Mouse (Mus musculus) olfactory bulb, adult 2 months (tissue): ENCODE measurements around the gene Plagl1. TPM values are rescaled to one million over a fixed set of nuclear protein-coding genes. Genes with fewer than 3 reads are reported as not detected.

ENCODE experiments used
- H3K27ac ChIP-seq: fragments of 200-500 bp; 2 replicates; pipeline ENCODE4 v1.5.1; 2012; ENCODE audit warnings: low read depth, low read length; ENCODE audit not compliant: insufficient read depth
- H3K4me1 ChIP-seq: fragments of 200-500 bp; 2 replicates; pipeline ENCODE4 v1.6.1; 2012; ENCODE audit warnings: low read length; ENCODE audit not compliant: control insufficient read depth, insufficient read depth
- H3K4me3 ChIP-seq: fragments of 200-500 bp; 2 replicates; pipeline ENCODE4 v1.5.1; 2012; ENCODE audit warnings: mild to moderate bottlenecking, low read depth, low read length, moderate library complexity; ENCODE audit not compliant: insufficient read depth
- CTCF ChIP-seq: fragments of 200-500 bp; IDR thresholded peaks from 2 replicates; pipeline ENCODE4 v1.5.1; 2012; ENCODE audit warnings: low read depth, mild to moderate bottlenecking, low read length, moderate library complexity; ENCODE audit not compliant: insufficient read depth
- POLR2A ChIP-seq: fragments of 200-500 bp; IDR thresholded peaks from 2 replicates; pipeline ENCODE4 v1.6.1; 2012; ENCODE audit warnings: mild to moderate bottlenecking, low read depth, low read length, moderate library complexity; ENCODE audit not compliant: insufficient read depth
- WGBS: fragments of 180-500 bp; shearing (Covaris S2); methylation state at CpG from one replicate; pipeline ENCODE4 v1.1.7; 2018; 5-methylcytosine and 5-hydroxymethylcytosine counted together
- polyA plus RNA-seq: library from polyadenylated mRNA; stranded (reverse); fragments of >200 nt; gene quantifications from 2 replicates; pipeline ENCODE4 v1.2.4, GENCODE M21; 2012; ENCODE audit warnings: low replicate concordance; ENCODE audit not compliant: missing spikeins, insufficient read depth, insufficient read length

Plagl1 gene
- polyA plus RNA-seq, 1 experiment: not detected

DNA sequence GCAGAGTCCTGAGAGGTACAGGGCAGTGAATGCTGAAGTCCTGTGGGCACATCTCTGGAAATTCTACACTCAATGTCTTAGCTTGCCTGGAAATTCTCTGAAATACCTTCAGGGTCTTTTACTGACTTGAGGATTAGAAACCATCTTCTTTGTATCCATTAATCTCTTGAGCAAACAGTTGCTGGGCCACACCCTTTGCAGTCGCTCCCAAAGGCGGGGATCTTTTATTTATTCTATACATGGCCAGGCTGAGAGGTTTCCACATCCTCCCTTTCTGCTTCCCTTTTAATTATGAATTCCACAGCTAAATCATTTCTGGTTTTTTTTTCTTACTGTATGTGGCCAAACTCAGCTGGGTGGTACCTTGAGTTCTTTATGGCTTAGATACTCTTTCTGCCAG is 80.1 kb downstream of the Plagl1 start:
- WGBS: 84% methylated on average over 2 of the region's 2 CpGs
- Histone ChIP-seq H3K4me3 (no peak overlapping the region), H3K27ac (no peak overlapping the region), H3K4me1 (no peaks in the 10 kb centered on the region)
- TF ChIP-seq CTCF (no peak), POLR2A (no peak)

DNA sequence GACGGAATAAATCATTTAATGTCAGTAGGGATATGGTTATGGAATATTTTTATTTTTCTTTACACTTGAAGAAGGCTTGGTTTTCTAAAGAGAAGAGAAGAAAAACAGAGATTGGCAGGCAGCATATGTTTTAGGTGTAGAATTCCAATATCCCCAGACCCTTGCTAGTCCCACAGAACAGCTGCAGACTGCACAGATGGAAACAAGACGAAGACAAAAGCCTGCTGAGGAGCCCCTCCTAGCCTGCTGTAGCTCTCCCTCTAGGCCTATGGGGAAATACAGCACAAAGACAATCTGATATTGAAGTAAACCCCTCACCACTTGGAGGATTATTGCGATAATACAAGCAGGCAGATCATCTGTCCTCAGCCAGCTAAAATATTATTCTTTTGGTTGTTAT is 90.1 kb downstream of the Plagl1 start:
- WGBS: 82% methylated on average over 3 of the region's 3 CpGs
- Histone ChIP-seq H3K27ac (no peak overlapping the region), H3K4me3 (no peak overlapping the region), H3K4me1 (no peaks in the 10 kb centered on the region)
- TF ChIP-seq POLR2A (no peak), CTCF (no peak)

DNA sequence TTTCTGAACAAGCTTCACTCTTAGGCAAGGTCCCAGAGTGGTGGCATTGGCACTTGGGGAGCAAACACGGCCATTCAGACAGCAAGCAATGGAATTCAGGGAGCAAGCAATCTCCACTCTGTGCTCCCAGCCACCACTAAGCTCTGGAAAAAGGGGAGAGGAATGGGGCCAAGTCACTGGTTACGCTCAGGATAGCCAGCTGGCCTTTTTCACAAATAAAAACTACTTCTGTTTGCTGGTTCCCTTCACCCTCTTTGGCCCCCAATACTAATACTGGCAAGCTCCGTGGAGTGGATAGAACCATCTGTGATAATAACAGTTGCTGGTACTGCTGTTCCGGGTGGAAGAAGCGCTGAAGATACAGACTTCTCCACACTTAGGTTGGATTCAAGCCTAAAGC is 91.0 kb downstream of the Plagl1 start:
- WGBS: 43% methylated on average over 5 of the region's 5 CpGs
- Histone ChIP-seq H3K4me1 (no peaks in the 10 kb centered on the region), H3K27ac (no peak overlapping the region), H3K4me3 (no peak overlapping the region)
- TF ChIP-seq POLR2A (no peak), CTCF (no peak)

DNA sequence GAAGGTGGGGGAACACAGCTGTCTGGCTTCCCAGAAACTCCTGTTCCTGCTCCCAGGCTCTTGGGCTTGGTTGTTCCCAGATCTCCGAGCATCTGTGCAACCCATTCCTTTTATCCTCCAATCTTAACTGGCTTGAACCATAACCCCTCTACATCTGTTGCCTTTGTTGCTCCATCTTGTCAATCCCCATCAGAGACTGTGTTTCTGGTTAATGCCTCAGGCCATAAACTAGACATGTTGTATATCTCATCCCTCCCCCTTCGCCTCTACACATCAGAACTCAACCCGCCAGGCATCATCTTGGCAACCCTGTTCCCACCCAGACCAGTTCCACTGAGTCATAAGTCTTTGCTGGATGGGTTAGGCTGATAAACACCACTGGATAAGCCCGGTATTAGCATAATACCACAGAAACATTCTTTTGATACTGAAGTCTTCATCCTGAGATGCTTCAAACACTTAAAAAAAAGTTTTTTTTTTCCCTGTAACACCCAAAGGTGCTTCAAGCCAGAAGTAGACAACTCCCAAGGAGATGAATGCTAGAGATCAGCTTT is 92.6 kb downstream of the Plagl1 start:
- 93% methylated on average over 4 of the region's 4 CpGs for WGBS
- Histone ChIP-seq H3K4me1 (no peaks in the 10 kb centered on the region), H3K4me3 (no peak overlapping the region), H3K27ac (no peak overlapping the region)
- TF ChIP-seq CTCF (no peak), POLR2A (no peak)

DNA sequence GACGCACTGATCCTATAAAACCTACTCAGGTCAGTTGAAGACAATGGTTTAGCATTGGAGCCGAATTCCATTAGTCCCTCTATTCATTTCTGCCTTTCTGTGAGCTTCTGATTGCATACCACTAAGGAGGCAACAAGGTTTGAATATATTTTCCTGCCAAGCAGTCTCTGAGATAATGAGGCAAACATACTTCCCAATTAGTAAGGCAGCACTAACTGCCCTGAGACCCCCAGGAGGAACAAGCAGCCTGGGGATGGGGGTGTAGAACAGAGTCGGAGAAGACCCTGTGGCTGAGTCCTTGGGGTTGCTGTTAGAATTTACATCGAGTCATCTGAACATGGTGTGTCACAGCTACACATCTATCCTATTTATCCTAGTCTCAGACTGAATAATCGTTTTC is 95.1 kb downstream of the Plagl1 start:
- no peak overlapping the region for H3K4me3 ChIP-seq
- no peaks in the 10 kb centered on the region for H3K4me1 ChIP-seq
- 51% methylated on average over 5 of the region's 5 CpGs for WGBS

DNA sequence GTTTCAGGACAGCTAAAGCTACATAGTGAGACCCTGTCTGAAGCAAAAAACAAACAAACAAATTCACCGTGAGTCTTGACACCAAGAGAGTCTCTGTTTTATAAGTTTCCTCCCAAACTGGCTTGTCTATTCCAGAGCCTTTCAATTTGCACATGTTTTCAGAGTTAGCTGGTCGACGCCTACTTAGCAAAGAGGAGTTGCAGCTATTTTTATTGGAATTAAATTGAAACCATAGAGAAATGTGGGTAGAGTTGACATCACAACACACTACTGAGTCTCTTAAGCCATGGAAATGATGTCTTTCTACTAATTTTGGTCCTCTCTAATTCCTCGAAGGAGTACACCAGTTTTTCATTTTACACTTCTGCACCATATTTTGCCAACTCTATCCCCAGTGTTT is 100.6 kb downstream of the Plagl1 start:
- no peak overlapping the region for H3K27ac ChIP-seq
- 77% methylated on average over 4 of the region's 4 CpGs for WGBS
- no peak for TF ChIP-seq POLR2A
- no peak for TF ChIP-seq CTCF
- no peak overlapping the region for H3K4me3 ChIP-seq
- H3K4me1 ChIP-seq: no peaks in the 10 kb centered on the region

More for the DNA sequence above, 95.1 kb downstream of the Plagl1 start:
- H3K27ac ChIP-seq: no peak overlapping the region
- TF ChIP-seq POLR2A: no peak
- TF ChIP-seq CTCF: no peak

DNA sequence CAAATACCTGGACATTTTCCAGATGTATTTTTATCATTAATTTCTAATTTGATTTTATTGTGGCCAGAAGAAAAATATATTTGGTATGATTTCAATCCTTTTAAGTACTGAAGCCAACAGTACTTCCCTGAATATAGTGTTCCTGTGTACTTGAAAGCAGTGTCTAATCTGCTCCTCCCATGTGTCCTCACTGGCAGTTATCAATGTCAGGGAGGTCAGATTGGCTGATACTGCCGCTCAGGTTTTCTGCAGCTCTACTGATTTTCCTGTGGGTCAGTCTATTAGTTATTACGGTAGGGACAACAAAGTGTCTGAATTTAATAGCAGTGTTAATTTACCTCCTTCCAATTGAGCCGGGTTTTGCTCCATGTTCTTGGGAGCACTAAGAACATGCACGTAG is 101.7 kb downstream of the Plagl1 start:
- no peaks in the 10 kb centered on the region for H3K4me1 ChIP-seq
- no peak overlapping the region for H3K4me3 ChIP-seq
- TF ChIP-seq CTCF: no peak
- TF ChIP-seq POLR2A: no peak
- no peak overlapping the region for H3K27ac ChIP-seq
- WGBS: 82% methylated on average over 4 of the region's 4 CpGs

DNA sequence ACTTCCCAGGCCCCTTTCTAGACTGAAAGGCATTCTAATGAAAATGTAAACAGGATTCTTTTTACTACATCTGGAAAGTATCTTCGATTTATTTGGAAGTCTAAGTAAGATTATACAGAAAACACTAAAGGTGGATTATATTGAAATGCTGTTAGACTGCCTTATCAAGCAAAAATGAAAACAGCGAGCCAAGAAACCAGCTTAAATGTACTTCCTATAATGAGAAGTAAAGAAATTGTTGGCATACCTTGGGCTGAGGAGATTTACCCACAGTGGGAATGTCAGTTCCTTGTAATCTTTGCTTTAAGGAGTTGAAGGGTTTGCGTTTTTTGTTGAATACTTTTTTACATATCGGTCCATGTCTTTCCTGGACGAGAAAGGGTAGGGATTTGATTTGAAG is 108.2 kb downstream of the Plagl1 start:
- TF ChIP-seq POLR2A (no peak), CTCF (no peak)
- 91% methylated on average over 5 of the region's 5 CpGs for WGBS
- H3K4me1 ChIP-seq: no peaks in the 10 kb centered on the region
- no peak overlapping the region for H3K27ac ChIP-seq
- H3K4me3 ChIP-seq: no peak overlapping the region

DNA sequence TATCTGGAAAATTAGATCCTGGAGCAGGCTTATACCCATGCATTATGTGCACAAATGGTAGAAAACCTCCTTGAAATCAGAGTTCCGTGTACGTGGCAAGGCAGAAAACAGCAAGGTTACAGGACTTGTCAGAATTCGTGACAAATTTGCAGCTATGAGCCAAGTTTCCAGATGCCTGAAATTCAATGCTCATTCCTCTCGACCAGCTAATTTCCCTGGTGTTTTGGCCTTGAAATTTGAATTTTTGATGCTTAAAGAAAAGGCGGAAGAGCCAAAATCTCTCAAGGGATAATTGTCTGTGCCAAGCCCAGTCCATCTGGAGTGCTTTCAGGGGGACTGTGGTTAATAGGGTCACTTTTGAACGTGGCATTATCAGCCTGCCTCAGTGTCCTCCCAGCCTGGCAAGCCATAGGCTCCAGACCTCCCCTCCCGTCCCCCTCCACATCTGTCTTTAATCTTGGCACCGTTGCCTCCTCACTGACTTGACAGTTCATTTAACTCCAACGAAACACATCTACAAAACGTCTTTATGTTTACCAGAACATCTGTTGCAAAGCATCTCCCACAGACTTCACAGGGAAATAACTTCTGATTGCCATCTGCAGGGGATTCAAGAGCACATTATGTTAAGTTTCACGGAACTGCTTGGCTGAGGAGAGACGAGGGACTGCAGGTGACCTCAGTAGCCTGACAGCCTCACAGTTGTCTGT is 110.6 kb downstream of the Plagl1 start:
- H3K27ac ChIP-seq: no peak overlapping the region
- TF ChIP-seq CTCF (no peak), POLR2A (no peak)
- WGBS: 36% methylated on average over 12 of the region's 12 CpGs

More for the DNA sequence above, 110.6 kb downstream of the Plagl1 start:
- Histone ChIP-seq H3K4me1 (no peaks in the 10 kb centered on the region), H3K4me3 (no peak overlapping the region)
